Mouse (Mus musculus): ENCODE results near the gene Slc15a2. TPM values are rescaled to one million over a fixed set of nuclear protein-coding genes. Genes with fewer than 3 reads are reported as not detected.

Slc15a2 gene
- polyA plus RNA-seq, 1 experiment from 2014 or later, result 12.3 TPM

DNA sequence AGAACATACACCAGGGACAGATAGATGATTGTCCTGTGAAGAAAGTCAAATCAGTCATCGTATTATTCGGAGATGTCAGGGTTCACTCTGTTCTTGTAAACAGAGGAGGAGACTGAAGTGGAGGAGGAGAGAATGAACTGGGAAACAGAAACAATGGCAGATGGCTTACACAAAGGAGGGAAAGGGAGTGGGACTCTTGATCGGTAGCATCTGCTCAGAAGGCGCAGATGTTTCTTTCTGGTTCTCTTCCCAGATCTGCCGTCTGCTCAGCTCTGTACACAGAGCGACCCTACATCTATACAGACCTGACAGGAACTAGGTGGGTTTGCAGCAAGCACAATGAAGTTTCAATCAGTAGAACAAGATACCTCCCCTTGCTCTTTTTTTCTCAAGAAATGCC lies 9.1 kb downstream of the Slc15a2 start:
- Histone ChIP-seq H3K36me3 (ENCODE audit: control insufficient read depth, insufficient read depth, low read length) (no peaks in the 10 kb centered on the region), H3K27me3 (ENCODE audit: control insufficient read depth, insufficient read depth, low read length) (no peaks in the 10 kb centered on the region), H3K27ac (ENCODE audit: low read depth, low read length) (no peak overlapping the region), H3K4me3 (ENCODE audit: low read length) (no peak overlapping the region), H3K9ac (ENCODE audit: low read depth, low read length) (no peak overlapping the region), H3K9me3 (ENCODE audit: control insufficient read depth, low read length) (no peaks in the 10 kb centered on the region), H3K4me2 (replicated peaks; ENCODE audit: low read depth, low read length) (no peak overlapping the region), H3K4me1 (ENCODE audit: control insufficient read depth, insufficient read depth, low read length) (no peaks in the 10 kb centered on the region)
- no peak for ATAC-seq (ENCODE audit: low FRiP score, low TSS enrichment)
- 79% methylated on average over 6 of the region's 6 CpGs for WGBS

DNA sequence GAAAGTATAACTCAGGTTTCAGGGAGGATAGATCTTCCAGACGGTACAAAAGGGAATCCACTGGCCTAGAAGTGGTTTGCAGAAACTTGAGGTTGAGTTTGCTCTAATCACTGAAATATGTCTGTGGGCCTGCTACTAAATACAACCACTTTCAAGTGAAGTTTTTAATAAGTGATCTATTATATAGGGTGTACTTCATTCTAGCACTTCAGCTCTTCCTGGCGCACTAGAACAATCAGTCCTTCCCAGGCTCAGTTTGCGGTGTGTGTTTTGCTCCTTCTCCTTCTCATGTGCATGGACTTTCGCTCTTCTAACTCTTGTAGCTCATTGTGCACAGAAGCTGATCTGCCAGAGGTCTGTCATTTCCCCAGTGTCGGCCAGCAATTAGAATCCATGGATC lies 11.8 kb downstream of the Slc15a2 start:
- no peaks in the 10 kb centered on the region for H3K36me3 ChIP-seq (ENCODE audit: control insufficient read depth, insufficient read depth, low read length)

DNA sequence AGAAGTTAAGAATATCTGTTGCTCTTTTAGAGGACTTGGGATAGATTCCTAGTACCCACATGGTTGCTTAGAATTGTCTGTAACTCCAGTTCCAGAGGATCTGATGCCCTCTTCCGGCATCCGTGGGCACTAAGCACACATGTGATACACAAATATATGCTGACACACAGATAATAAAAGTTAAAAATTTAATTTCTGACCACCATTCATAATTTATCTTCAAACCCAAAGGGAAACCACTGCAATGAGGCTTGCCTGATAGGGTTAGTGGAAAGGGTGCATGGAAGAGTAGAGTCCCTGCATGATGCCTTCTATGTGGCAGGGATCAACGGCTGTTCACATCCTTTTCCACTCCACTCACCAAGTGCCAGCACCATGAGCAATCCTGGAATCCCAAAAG lies 13.1 kb downstream of the Slc15a2 start:
- ATAC-seq (ENCODE audit: low FRiP score, low TSS enrichment), result no peak
- Histone ChIP-seq H3K4me3 (ENCODE audit: low read length) (no peak overlapping the region), H3K27me3 (ENCODE audit: control insufficient read depth, insufficient read depth, low read length) (no peaks in the 10 kb centered on the region), H3K4me2 (replicated peaks; ENCODE audit: low read depth, low read length) (no peak overlapping the region), H3K27ac (ENCODE audit: low read depth, low read length) (no peak overlapping the region), H3K36me3 (ENCODE audit: control insufficient read depth, insufficient read depth, low read length) (no peaks in the 10 kb centered on the region), H3K9me3 (ENCODE audit: control insufficient read depth, low read length) (no peaks in the 10 kb centered on the region), H3K4me1 (ENCODE audit: control insufficient read depth, insufficient read depth, low read length) (no peaks in the 10 kb centered on the region), H3K9ac (ENCODE audit: low read depth, low read length) (no peak overlapping the region)
- WGBS, result 92% methylated on average over 3 of the region's 3 CpGs

More for the DNA sequence above, 11.8 kb downstream of the Slc15a2 start:
- H3K27ac ChIP-seq (ENCODE audit: low read depth, low read length), result no peak overlapping the region
- no peak for ATAC-seq (ENCODE audit: low FRiP score, low TSS enrichment)
- H3K9ac ChIP-seq (ENCODE audit: low read depth, low read length), result no peak overlapping the region
- H3K4me2 ChIP-seq (replicated peaks; ENCODE audit: low read depth, low read length), result no peak overlapping the region
- 89% methylated on average over 5 of the region's 5 CpGs for WGBS
- no peaks in the 10 kb centered on the region for H3K9me3 ChIP-seq (ENCODE audit: control insufficient read depth, low read length)
- no peak overlapping the region for H3K4me3 ChIP-seq (ENCODE audit: low read length)
- no peaks in the 10 kb centered on the region for H3K27me3 ChIP-seq (ENCODE audit: control insufficient read depth, insufficient read depth, low read length)
- H3K4me1 ChIP-seq (ENCODE audit: control insufficient read depth, insufficient read depth, low read length), result no peaks in the 10 kb centered on the region

DNA sequence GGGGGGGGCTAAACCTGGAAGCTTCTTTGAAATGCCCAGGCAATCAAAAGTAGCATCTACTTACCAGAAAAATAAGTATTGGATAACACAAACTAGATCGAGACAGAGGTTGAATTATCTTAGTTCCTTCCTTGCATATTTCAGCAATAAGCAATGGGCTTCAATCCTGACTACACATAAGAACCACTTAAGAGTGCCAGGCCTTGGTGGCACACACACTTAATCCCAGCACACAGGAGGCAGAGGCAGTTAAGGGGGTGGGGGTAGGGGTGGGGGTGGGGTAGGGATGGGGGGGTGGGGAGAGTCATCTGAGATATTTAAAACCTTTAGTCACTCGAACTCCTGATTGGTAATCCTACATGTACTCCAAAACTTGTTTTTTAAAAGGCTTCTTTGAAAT lies 13.5 kb downstream of the Slc15a2 start:
- no peak overlapping the region for H3K4me2 ChIP-seq (replicated peaks; ENCODE audit: low read depth, low read length)
- no peak for ATAC-seq (ENCODE audit: low FRiP score, low TSS enrichment)
- no peaks in the 10 kb centered on the region for H3K27me3 ChIP-seq (ENCODE audit: control insufficient read depth, insufficient read depth, low read length)
- 70% methylated on average over 2 of the region's 2 CpGs for WGBS
- H3K4me3 ChIP-seq (ENCODE audit: low read length), result no peak overlapping the region
- no peak overlapping the region for H3K9ac ChIP-seq (ENCODE audit: low read depth, low read length)
- H3K36me3 ChIP-seq (ENCODE audit: control insufficient read depth, insufficient read depth, low read length), result no peaks in the 10 kb centered on the region
- H3K9me3 ChIP-seq (ENCODE audit: control insufficient read depth, low read length), result no peaks in the 10 kb centered on the region
- no peak overlapping the region for H3K27ac ChIP-seq (ENCODE audit: low read depth, low read length)
- H3K4me1 ChIP-seq (ENCODE audit: control insufficient read depth, insufficient read depth, low read length), result no peaks in the 10 kb centered on the region

DNA sequence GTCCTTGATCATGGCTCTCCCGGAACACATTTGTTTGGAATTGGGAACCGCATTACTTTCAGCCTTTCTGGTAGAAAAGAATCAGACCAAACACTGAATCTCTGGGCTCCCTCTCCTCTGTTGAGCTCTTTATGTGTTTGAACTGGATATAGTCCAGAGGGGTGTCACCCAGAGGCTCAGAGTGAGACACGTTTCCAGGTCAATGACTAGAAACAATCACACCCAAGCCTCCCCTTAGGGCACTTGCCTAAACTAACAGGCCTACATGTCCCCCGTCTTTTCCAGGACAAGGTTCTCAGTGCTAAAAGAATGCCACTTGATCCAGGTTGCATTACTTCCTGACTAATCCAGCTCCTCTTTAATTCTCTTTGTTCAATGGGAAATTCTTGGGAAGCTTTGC lies 13.9 kb downstream of the Slc15a2 start:
- H3K27ac ChIP-seq (ENCODE audit: low read depth, low read length), result no peak overlapping the region

DNA sequence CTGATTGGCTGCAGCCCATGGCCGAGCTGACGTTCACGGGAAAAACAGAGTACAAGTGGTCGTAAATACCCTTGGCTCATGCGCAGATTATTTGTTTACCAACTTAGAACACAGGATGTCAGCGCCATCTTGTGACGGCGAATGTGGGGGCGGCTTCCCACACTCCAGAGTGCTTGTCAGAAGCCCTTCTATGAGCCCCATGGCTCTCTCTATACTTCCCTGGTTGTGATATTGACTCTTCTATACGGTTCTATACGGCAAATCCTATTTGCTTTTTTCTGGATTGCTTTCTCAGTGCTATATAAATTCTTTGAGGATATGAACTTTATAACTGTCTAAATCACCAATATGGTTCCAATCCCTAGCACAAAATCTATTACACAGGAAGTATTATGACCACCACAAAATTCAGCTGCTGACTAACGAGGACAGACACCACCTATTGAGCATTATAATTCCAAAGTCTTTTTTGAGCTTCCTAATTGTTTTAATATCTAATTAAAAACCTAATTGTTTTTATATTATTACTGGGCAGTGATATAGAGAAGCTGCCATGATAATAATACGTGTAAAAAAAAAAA lies 14.5 kb downstream of the Slc15a2 start:
- WGBS, result 83% methylated on average over 8 of the region's 13 CpGs
- Histone ChIP-seq H3K36me3 (ENCODE audit: control insufficient read depth, insufficient read depth, low read length) (no peaks in the 10 kb centered on the region), H3K9me3 (ENCODE audit: control insufficient read depth, low read length) (no peaks in the 10 kb centered on the region), H3K27me3 (ENCODE audit: control insufficient read depth, insufficient read depth, low read length) (no peaks in the 10 kb centered on the region), H3K4me2 (replicated peaks; ENCODE audit: low read depth, low read length) (no peak overlapping the region), H3K9ac (ENCODE audit: low read depth, low read length) (no peak overlapping the region), H3K4me3 (ENCODE audit: low read length) (no peak overlapping the region), H3K4me1 (ENCODE audit: control insufficient read depth, insufficient read depth, low read length) (no peaks in the 10 kb centered on the region), H3K27ac (ENCODE audit: low read depth, low read length) (no peak overlapping the region)
- ATAC-seq (ENCODE audit: low FRiP score, low TSS enrichment), result no peak

More for the DNA sequence above, 13.9 kb downstream of the Slc15a2 start:
- H3K27me3 ChIP-seq (ENCODE audit: control insufficient read depth, insufficient read depth, low read length), result no peaks in the 10 kb centered on the region
- H3K9me3 ChIP-seq (ENCODE audit: control insufficient read depth, low read length), result no peaks in the 10 kb centered on the region
- H3K4me3 ChIP-seq (ENCODE audit: low read length), result no peak overlapping the region
- WGBS, result 66% methylated on average over 4 of the region's 4 CpGs
- no peaks in the 10 kb centered on the region for H3K4me1 ChIP-seq (ENCODE audit: control insufficient read depth, insufficient read depth, low read length)
- no peak overlapping the region for H3K9ac ChIP-seq (ENCODE audit: low read depth, low read length)
- H3K36me3 ChIP-seq (ENCODE audit: control insufficient read depth, insufficient read depth, low read length), result no peaks in the 10 kb centered on the region
- H3K4me2 ChIP-seq (replicated peaks; ENCODE audit: low read depth, low read length), result no peak overlapping the region
- no peak for ATAC-seq (ENCODE audit: low FRiP score, low TSS enrichment)

DNA sequence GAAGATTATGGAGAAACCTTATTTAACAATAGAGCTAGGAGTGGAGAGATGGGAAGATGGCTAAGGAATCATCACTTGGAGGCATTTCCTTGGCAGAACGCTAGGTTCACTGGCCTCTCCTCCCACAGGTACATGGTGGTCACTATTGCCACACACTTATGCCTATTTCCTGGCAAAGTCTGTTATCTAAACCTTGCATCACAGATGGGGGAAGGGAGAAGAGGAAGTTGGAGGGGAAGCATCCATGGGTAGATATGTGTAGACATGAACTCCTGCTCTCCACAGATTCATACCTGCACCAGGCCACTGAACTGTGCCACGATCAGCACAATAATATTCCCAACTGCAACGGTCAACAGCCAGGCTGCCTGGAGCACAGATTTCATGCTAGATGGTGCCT lies 32.8 kb downstream of the Slc15a2 start:
- Histone ChIP-seq H3K36me3 (ENCODE audit: control insufficient read depth, insufficient read depth, low read length) (no peaks in the 10 kb centered on the region), H3K4me1 (ENCODE audit: control insufficient read depth, insufficient read depth, low read length) (no peaks in the 10 kb centered on the region), H3K4me2 (replicated peaks; ENCODE audit: low read depth, low read length) (no peak overlapping the region), H3K27me3 (ENCODE audit: control insufficient read depth, insufficient read depth, low read length) (no peaks in the 10 kb centered on the region), H3K27ac (ENCODE audit: low read depth, low read length) (no peak overlapping the region), H3K9me3 (ENCODE audit: control insufficient read depth, low read length) (no peaks in the 10 kb centered on the region), H3K9ac (ENCODE audit: low read depth, low read length) (no peak overlapping the region), H3K4me3 (ENCODE audit: low read length) (no peak overlapping the region)
- WGBS, result 85% methylated on average over 3 of the region's 3 CpGs
- no peak for ATAC-seq (ENCODE audit: low FRiP score, low TSS enrichment)

DNA sequence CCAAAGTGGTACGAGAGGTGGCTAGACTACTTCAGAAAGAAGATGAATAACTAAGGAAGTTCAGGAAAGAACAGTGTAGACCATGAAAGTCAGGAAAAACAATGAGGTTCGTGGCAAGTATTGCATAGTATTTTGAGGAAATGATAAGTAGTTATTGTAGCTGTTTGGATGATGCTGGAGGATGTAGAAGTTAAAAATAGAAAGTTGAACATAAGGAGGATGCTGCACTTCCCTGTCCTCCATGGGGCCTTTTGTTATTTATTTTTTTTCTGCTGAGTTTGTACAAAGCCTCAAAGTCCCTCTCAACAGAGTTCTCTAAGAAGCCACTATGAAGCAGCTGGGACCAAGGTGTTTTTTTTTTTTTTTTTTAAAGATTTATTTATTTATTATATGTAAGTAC lies 37.0 kb downstream of the Slc15a2 start:
- WGBS, result 56% methylated on average over 2 of the region's 2 CpGs
- Histone ChIP-seq H3K4me3 (ENCODE audit: low read length) (no peak overlapping the region), H3K4me1 (ENCODE audit: control insufficient read depth, insufficient read depth, low read length) (no peaks in the 10 kb centered on the region), H3K27ac (ENCODE audit: low read depth, low read length) (no peak overlapping the region), H3K9me3 (ENCODE audit: control insufficient read depth, low read length) (no peaks in the 10 kb centered on the region), H3K27me3 (ENCODE audit: control insufficient read depth, insufficient read depth, low read length) (no peaks in the 10 kb centered on the region), H3K4me2 (replicated peaks; ENCODE audit: low read depth, low read length) (no peak overlapping the region), H3K36me3 (ENCODE audit: control insufficient read depth, insufficient read depth, low read length) (no peaks in the 10 kb centered on the region), H3K9ac (ENCODE audit: low read depth, low read length) (no peak overlapping the region)
- ATAC-seq (ENCODE audit: low FRiP score, low TSS enrichment), result no peak

DNA sequence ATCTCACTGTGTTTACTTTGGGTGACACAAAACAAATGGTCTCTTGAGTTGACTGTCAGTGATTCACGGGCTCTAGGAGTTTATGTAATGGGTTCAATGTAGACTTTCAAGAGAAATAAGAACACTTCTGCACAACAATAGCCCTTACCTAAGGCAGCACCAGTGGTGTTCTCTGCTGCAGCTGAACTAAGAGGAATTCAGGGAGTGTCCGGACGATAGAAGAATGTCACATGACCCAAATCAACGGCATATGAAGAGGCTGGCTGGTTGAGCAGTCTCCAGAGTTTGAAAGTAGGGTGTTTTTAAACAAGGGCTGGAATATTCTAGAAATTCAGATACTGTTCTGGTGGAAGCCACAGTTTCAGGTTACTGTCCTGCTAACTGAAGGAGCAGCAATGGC lies 37.7 kb downstream of the Slc15a2 start:
- WGBS, result 82% methylated on average over 4 of the region's 4 CpGs
- H3K4me2 ChIP-seq (replicated peaks; ENCODE audit: low read depth, low read length), result no peak overlapping the region
- H3K36me3 ChIP-seq (ENCODE audit: control insufficient read depth, insufficient read depth, low read length), result no peaks in the 10 kb centered on the region
- H3K27ac ChIP-seq (ENCODE audit: low read depth, low read length), result no peak overlapping the region
- H3K9me3 ChIP-seq (ENCODE audit: control insufficient read depth, low read length), result no peaks in the 10 kb centered on the region
- H3K4me3 ChIP-seq (ENCODE audit: low read length), result no peak overlapping the region
- no peak overlapping the region for H3K9ac ChIP-seq (ENCODE audit: low read depth, low read length)
- H3K4me1 ChIP-seq (ENCODE audit: control insufficient read depth, insufficient read depth, low read length), result no peaks in the 10 kb centered on the region
- ATAC-seq (ENCODE audit: low FRiP score, low TSS enrichment), result no peak
- no peaks in the 10 kb centered on the region for H3K27me3 ChIP-seq (ENCODE audit: control insufficient read depth, insufficient read depth, low read length)

All from kidney, embryonic 14.5 days (tissue).